Mouse (Mus musculus) liver (tissue): Measurements from ENCODE around the gene Mturn.

ENCODE experiments used
- DNase-seq: peaks from one replicate; pipeline ENCODE4 v3.0.0-alpha.2; 2020; ENCODE audit warnings: mixed read lengths

Mturn gene

GRCm38 (mm10) chr6:54698691-54699476, 17.5 kb downstream of the Mturn start:
- no peak for DNase-seq

GRCm38 (mm10) chr6:54699477-54700056, 18.1 kb downstream of the Mturn start:
- DNase-seq: peak; percentile 82

GRCm38 (mm10) chr6:54700516-54700915, 19.1 kb downstream of the Mturn start:
- no peak for DNase-seq

GRCm38 (mm10) chr6:54701901-54702300, 20.5 kb downstream of the Mturn start:
- no peak for DNase-seq

GRCm38 (mm10) chr6:54703633-54704538, 22.5 kb downstream of the Mturn start:
- no peak for DNase-seq

GRCm38 (mm10) chr6:54704539-54704845, 23.1 kb downstream of the Mturn start:
- DNase-seq: no peak

- no peak for DNase-seq
These were observed 23.4 kb downstream of the Mturn start for GRCm38 (mm10) chr6:54704847-54705246.

- peak; percentile 32 for DNase-seq
These were observed 24.0 kb downstream of the Mturn start for GRCm38 (mm10) chr6:54705387-54705909.

- DNase-seq: no peak
These were observed 24.7 kb downstream of the Mturn start for GRCm38 (mm10) chr6:54706099-54706498.

- DNase-seq: no peak
These were observed 25.3 kb downstream of the Mturn start for GRCm38 (mm10) chr6:54706611-54707172.

- DNase-seq: no peak
These were observed 27.2 kb downstream of the Mturn start for GRCm38 (mm10) chr6:54708646-54709045.

- no peak for DNase-seq
These were observed 34.3 kb downstream of the Mturn start for GRCm38 (mm10) chr6:54715697-54716096.

- DNase-seq: peak; percentile 49
These were observed 37.6 kb downstream of the Mturn start for GRCm38 (mm10) chr6:54718779-54719685.

- peak; percentile 20 for DNase-seq
These were observed 38.4 kb downstream of the Mturn start for GRCm38 (mm10) chr6:54719686-54720310.

GRCm38 (mm10) chr6:54720512-54721251, 39.3 kb downstream of the Mturn start:
- no peak for DNase-seq

- DNase-seq: no peak
These were observed 39.8 kb downstream of the Mturn start for GRCm38 (mm10) chr6:54721252-54721635.

- no peak for DNase-seq
These were observed 44.9 kb downstream of the Mturn start for GRCm38 (mm10) chr6:54726309-54726708.

GRCm38 (mm10) chr6:54726796-54727195, 45.4 kb downstream of the Mturn start:
- DNase-seq: no peak

- DNase-seq: no peak
These were observed 46.0 kb downstream of the Mturn start for GRCm38 (mm10) chr6:54727416-54727815.

- DNase-seq: no peak
These were observed 48.2 kb downstream of the Mturn start for GRCm38 (mm10) chr6:54729451-54730105.
